ENCODE assay signal across 9 mouse cellular contexts in the genomic region with DNA sequence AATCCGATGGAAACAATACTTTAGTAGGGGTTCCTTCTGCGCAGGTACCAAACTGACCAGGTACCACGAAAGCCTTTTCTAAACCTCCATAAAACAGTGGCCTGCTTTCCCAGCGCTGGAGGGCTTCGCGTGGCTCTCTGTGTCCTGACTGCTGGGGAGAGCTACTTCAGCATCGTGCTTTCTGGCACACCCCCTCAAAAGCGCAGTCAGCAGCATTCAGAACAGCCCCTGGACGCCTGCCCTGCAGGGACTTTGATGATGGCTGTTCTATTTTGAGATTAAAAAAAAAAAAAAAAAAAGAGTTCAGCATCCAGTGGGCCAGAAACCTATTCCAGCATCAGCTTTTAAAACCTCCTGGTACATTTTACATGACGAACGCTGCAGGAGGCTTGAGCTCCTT. TPM values are rescaled to one million over a fixed set of nuclear protein-coding genes. Genes with fewer than 3 reads are reported as not detected.
DNase-seq lines count a peak whose midpoint lies in the region; TF ChIP-seq lines count a peak whose summit lies in the region.
"Had no signal": no experiment of that assay in that cellular context is flagged by ENCODE, and none has a peak within 500 bp of the region (broad histone marks: within the 10 kb centered on the region; RNA-seq: fewer than 3 reads in every experiment).

No protein-coding gene starts in this region.

- H3K36me3 ChIP-seq in MEL (ENCODE audit: control insufficient read depth in 1 of 2, insufficient read depth in 2 of 2, low read length in 2 of 2) = peaks cover 0 to 12% of the 10 kb centered on the region in 2 experiments; a peak in 2 of 4 replicates
- H3K36me3 ChIP-seq: limb, embryonic 15.5 days had no signal

- peak; percentile 23 for DNase-seq in layer of hippocampus, adult 9-11 months
- DNase-seq in layer of hippocampus, adult 11-12 months (ENCODE audit: low spot score) = no peak
- DNase-seq in MEL (ENCODE audit: low read depth, low spot score) = no peak
- DNase-seq in gastrocnemius, adult 2 months = peak; percentile 88
- DNase-seq in left cerebral cortex, postnatal 14 days (ENCODE audit: low spot score in 2 of 2) = peak; percentile 41 to 64
- no peak for DNase-seq in embryo, embryonic 10 days (ENCODE audit: low spot score)
- DNase-seq in spleen, adult 12 weeks (ENCODE audit: low spot score) = no peak
- DNase-seq in embryo, embryonic 9.5 days (ENCODE audit: extremely low spot score) = no peak

- H3K27ac ChIP-seq in MEL (ENCODE audit: control insufficient read depth, low read depth, low read length) = peak overlapping the region; percentile 65
- H3K27ac ChIP-seq in gastrocnemius, adult 2 months = peak overlapping the region; percentile 43
- H3K27ac ChIP-seq: limb, embryonic 15.5 days had no signal

- H3K4me1 ChIP-seq in MEL (ENCODE audit: control insufficient read depth in 1 of 2, insufficient read depth in 2 of 2, low read length in 2 of 2) = peaks cover 6 to 19% of the 10 kb centered on the region in 2 experiments; a peak in 3 of 4 replicates

- intact Hi-C loops in gastrocnemius, adult 2 months (cut with DNase I) = loop anchor here (5.0 kb wide), 1 partner anchor 51 kb away; no protein-coding TSS in a partner anchor
- intact Hi-C loops in left cerebral cortex, postnatal 14 days (cut with DNase I) = no loop called here

- TF ChIP-seq RAD21 in MEL (IDR thresholded peaks at IDR 0.05; ENCODE audit: low read depth, low read length) = no peak

- H3K27me3 ChIP-seq in MEL (ENCODE audit: control insufficient read depth in 1 of 2, insufficient read depth in 2 of 2, low read length in 2 of 2) = no peaks in the 10 kb centered on the region
- H3K27me3 ChIP-seq: limb, embryonic 15.5 days had no signal

- H3K9ac ChIP-seq in MEL (ENCODE audit: control insufficient read depth, low read depth, low read length, poor library complexity, severe bottlenecking) = no peak overlapping the region
- H3K9ac ChIP-seq: limb, embryonic 15.5 days had no signal

- no peak for TF ChIP-seq POLR2A in MEL (IDR thresholded peaks at IDR 0.05; ENCODE audit: control insufficient read depth in 1 of 2, insufficient read depth in 1 of 2, low read depth in 1 of 2, low read length in 2 of 2, poor library complexity in 1 of 2)

- TF ChIP-seq CTCF in MEL (IDR thresholded peaks at IDR 0.05 in 2 of 3, conservative IDR thresholded peaks at IDR 0.05 in 1 of 3; ENCODE audit: control insufficient read depth in 1 of 3, insufficient read depth in 1 of 3, low read depth in 2 of 3, low read length in 3 of 3, poor library complexity in 1 of 3, severe bottlenecking in 1 of 3) = no peak
- TF ChIP-seq CTCF in gastrocnemius, adult 2 months (IDR thresholded peaks at IDR 0.05) = no peak

- no peak for TF ChIP-seq EP300 in MEL (IDR thresholded peaks at IDR 0.05; ENCODE audit: low read depth in 1 of 2, low read length in 2 of 2)

- no peaks in the 10 kb centered on the region for H3K9me3 ChIP-seq in MEL (replicated peaks; ENCODE audit: insufficient read depth, low read length)
- H3K9me3 ChIP-seq: limb, embryonic 15.5 days had no signal

- H3K79me2 ChIP-seq in MEL (ENCODE audit: control insufficient read depth, insufficient read depth, low read length, poor library complexity) = no peaks in the 10 kb centered on the region

- H3K4me3 ChIP-seq in MEL (ENCODE audit: control insufficient read depth in 1 of 2, insufficient read depth in 1 of 2, low read depth in 2 of 2, low read length in 2 of 2) = no peak overlapping the region
- H3K4me3 ChIP-seq in gastrocnemius, adult 2 months = no peak overlapping the region
- H3K4me3 ChIP-seq: limb, embryonic 15.5 days had no signal

TF ChIP-seq in MEL, 35 proteins besides CTCF, POLR2A, EP300 and RAD21:
- no peak for TF ChIP-seq ZNF384 (IDR thresholded peaks at IDR 0.05; ENCODE audit: low read depth, low read length)
- TF ChIP-seq ELF1 (IDR thresholded peaks at IDR 0.05; ENCODE audit: low read depth, low read length) = no peak
- no peak for TF ChIP-seq NELFE (IDR thresholded peaks at IDR 0.05; ENCODE audit: low read depth, low read length)
- no peak for TF ChIP-seq MXI1 (IDR thresholded peaks at IDR 0.05; ENCODE audit: low read depth, low read length)
- no peak for TF ChIP-seq MYC (IDR thresholded peaks at IDR 0.05; ENCODE audit: low read depth, low read length)
- TF ChIP-seq MEF2A (IDR thresholded peaks at IDR 0.05; ENCODE audit: extremely low read depth, insufficient replicate concordance, low read depth, low read length, poor library complexity, severe bottlenecking) = no peak
- no peak for TF ChIP-seq CHD1 (IDR thresholded peaks at IDR 0.05; ENCODE audit: low read depth, low read length)
- no peak for TF ChIP-seq MAZ (IDR thresholded peaks at IDR 0.05; ENCODE audit: low read depth, low read length)

RNA-seq across cellular contexts. Expression of a gene that starts 14.2 kb away (rescaled TPM):
- 33.5 and 37.6 TPM in 2 replicates for total RNA-seq in MEL (2012; rRNA removed)
- polyA plus RNA-seq in MEL (2012; ENCODE audit: insufficient read depth in 1 of 2, insufficient read length in 2 of 2, low read depth in 1 of 2, low replicate concordance in 2 of 2, missing spikeins in 1 of 2) = 10 to 100 TPM in 1 of 2 experiments, not detected in 1; 60.6 TPM
- 100 to 1,000 TPM; 105 to 114 TPM for total RNA-seq in gastrocnemius, adult 2 months (2021)
- 100 to 1,000 TPM; 496 to 530 TPM for total RNA-seq in left cerebral cortex, postnatal 14 days (2021)

RNA-seq across cellular contexts. Expression of a gene that starts 54.5 kb away (rescaled TPM):
- 3.4 and 4.9 TPM in 2 replicates for total RNA-seq in MEL (2012; rRNA removed)
- polyA plus RNA-seq in MEL (2012; ENCODE audit: insufficient read depth in 1 of 2, insufficient read length in 2 of 2, low read depth in 1 of 2, low replicate concordance in 2 of 2, missing spikeins in 1 of 2) = 1 to 10 TPM in 1 of 2 experiments, not detected in 1; 8.7 TPM
- total RNA-seq in gastrocnemius, adult 2 months (2021) = 1 to 10 TPM; 4.4 to 4.8 TPM
- 10 to 100 TPM; 17.3 to 21.2 TPM for total RNA-seq in left cerebral cortex, postnatal 14 days (2021)

Comparison
In these comparisons a context has a peak if more than half of its experiments do, and no peak if none do; other contexts are left out.
1. DNase-seq: peak in layer of hippocampus, adult 9-11 months (single experiment), gastrocnemius, adult 2 months (single experiment) and left cerebral cortex, postnatal 14 days (2 of 2); none in layer of hippocampus, adult 11-12 months (single experiment), MEL (single experiment), embryo, embryonic 10 days (single experiment), spleen, adult 12 weeks (single experiment) and embryo, embryonic 9.5 days (single experiment).
2. RNA of a gene that starts 14.2 kb away (total RNA-seq): 496 to 530 TPM in left cerebral cortex, postnatal 14 days; 105 to 114 TPM in gastrocnemius, adult 2 months and 33.5 to 37.6 TPM in MEL; every median in the first group is over 4 times any median in the second.